Mouse (Mus musculus) layer of hippocampus, adult 11-12 months (tissue): ENCODE results near the gene Paqr5.
A peak's percentile ranks its signal among the peaks of the same experiment; 100 is the strongest.

Source experiments
- DNase-seq: peaks from one replicate; pipeline ENCODE4 v3.0.0; 2022; ENCODE audit warnings: low spot score

Gene Paqr5

DNA sequence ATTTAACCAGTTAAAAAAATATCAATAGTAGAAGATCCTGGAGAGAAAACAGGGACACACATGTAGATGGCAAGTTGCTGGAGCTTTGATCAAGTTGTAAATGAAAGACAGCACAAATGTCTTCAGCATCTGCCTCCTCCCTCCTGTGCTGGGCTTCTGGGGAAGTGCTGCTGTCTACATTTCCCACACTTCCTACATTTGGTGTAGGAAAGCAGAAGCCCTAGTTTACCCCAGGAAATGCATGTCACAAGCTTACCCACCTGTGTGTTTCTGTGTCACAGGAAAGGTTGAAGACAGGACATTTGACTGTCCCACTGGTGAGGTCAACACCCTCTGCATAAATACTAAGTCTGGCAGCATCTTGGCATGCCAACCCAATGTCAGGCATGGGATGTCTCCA is 71.9 kb downstream of the Paqr5 start:
- no peak for DNase-seq

GRCm38 (mm10) chr9:61952241-61952640 is 74.4 kb downstream of the Paqr5 start:
- DNase-seq = no peak

GRCm38 (mm10) chr9:61947402-61948346 is 79.0 kb downstream of the Paqr5 start:
- DNase-seq = peak; percentile 56

DNA sequence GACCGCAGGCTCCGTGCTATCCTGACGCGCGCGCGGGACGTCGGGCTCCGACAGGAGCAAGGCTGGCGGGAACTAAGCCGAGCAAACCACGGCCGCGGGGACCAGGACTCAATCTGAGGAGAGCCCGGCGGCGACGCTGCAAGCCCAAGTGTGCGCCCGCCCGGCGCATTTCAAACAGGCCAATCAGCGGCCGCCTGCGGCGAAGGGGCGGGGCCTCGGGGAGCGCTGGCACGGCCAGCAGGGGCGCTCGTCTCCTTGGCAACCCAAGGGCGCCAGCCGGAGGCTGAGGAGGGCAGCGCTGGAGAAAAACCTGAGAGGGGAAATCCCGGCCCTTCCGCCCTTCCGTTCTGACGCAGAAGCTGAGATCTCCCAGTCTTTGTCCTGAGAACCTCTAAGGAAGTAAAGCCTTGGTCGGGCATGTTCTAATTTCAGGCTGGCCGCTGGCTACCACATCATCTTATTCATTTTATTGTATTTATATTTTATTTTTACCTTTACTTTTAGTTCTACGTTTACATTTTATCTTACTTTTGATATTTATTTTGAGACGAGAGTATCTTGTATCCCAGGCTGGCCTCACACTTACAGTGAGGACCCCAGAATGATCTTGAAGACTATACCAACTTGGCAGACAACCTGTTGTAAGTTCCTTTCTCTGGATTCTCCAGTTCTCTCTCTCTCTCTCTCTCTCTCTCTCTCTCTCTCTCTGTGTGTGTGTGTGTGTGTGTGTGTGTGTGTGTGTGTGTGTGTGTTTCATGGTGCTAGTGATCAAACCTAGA is 79.8 kb downstream of the Paqr5 start, which contains the start of gene Kif23:
Gene Kif23 (minus strand): TSS at position 152 of the 779 bp plus-strand sequence.
- DNase-seq = peak; percentile 93

DNA sequence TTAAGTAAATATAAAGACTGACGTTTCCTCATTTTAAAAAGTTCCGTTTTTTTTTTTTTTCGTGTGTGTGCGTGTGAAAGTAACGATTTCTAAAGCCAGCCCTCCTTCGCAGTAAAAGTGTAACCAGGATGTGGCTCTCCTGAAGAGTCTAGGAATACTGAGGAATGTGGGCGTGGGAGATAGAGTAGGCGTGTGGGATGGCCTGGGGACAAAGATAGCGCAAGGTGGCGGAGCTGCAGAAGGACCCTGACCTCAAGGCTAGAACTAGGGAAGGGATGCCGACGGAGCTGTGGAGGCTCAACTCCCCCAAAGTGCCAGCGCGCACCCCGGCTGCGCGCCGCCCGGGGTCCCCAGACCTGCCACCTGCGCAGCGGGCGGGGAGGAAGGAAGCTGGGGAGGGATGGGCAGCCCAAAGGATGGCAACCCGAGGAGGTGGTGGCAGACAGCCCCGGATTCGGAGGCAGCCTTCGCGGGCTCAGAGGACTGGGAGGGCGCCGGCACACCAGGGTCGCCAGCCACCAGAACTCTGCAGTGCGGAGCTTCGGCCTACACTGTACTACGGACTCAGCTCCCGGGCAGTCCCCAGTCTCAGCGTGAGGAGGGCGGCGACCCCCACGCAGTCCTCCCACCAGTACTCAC is 80.6 kb downstream of the Paqr5 start:
- no peak for DNase-seq

- no peak for DNase-seq
These were observed 85.6 kb downstream of the Paqr5 start for GRCm38 (mm10) chr9:61941054-61941453.

- DNase-seq = no peak
These were observed 93.3 kb downstream of the Paqr5 start for GRCm38 (mm10) chr9:61933333-61933732.

- no peak for DNase-seq
These were observed 94.6 kb downstream of the Paqr5 start for GRCm38 (mm10) chr9:61932009-61932408.

DNA sequence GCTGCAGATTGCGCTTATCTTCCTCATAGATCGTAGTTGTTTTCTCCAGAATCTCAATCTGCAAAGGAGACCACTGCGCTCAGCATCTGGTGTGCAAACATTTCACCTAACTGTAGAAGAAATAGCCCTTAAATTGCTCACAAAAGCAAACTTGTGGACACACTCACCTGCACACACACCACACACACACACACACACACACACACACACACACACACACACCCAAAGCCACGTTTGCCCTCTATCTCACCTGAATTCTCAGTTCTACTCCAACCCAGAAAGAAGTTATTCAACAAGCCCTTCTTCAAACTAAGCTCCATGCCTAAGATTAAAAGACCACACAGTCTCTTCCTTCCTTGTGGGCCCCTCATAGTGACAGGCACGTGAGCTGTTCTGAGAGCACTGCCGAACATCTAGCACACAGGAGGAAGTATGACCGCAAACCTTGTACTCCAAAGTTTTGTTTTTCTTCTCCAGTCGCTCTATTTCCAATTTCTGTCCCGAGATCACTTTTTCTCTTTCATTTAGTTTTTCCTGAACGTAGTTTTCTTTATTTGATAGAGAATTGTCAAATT is 101.5 kb downstream of the Paqr5 start:
- DNase-seq = no peak

GRCm38 (mm10) chr9:61920331-61920730 is 106.3 kb downstream of the Paqr5 start:
- DNase-seq = no peak

DNA sequence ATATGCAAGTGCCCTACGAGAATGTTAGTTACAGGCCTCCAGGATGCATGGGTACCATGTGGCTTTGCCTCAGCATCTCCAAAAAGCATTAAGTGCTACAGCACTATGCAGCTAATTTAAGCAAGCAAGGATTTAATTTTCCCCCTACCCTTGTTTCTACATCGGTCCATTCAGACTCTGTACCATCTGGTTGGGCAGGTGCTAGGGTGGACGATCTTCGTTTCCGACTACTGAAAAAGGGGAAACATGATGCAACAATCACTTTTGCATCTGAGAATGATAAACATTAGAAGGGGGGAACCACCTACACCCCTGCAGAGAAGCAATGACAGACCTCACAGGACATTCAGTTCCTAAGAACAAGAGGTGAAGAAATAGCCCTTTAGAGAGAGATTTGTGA is 107.2 kb downstream of the Paqr5 start:
- no peak for DNase-seq

DNA sequence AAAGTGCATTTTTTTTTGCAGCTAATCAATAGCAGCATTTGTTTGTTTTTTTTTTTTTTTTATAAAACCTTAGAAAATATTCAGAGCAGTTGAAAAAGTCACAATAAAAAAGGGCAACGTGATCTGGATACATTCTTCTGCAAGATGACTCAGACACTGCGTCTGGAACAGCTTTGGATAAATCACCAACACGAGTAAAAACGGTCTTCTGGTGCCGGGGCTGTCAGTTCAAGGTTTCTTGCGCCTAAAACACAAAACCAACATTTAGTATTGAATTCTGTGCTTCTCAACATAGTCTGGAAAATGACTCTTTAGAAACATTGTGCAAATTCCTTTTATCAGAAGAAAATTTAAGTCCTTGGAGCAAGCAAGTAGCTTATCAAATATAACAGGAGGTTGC is 109.2 kb downstream of the Paqr5 start:
- no peak for DNase-seq

DNA sequence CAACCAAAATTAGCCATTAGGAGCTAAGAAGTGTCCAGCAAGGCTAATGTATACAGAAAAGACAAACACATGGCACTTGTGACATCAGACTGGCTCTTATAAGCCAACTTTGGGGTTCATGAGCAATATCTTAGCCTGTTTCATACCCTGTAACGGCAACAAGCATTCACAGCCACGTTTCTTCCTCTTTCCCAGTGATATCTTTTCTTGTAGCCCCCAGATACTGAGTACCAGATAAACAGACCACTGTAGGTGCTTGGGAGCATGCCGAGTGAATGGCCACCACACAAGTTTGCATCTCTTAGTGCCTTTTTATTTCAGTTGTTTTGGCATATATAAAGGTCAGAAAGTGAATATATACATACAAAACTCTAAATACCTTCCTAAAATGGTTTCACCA is 109.7 kb downstream of the Paqr5 start:
- DNase-seq = no peak

DNA sequence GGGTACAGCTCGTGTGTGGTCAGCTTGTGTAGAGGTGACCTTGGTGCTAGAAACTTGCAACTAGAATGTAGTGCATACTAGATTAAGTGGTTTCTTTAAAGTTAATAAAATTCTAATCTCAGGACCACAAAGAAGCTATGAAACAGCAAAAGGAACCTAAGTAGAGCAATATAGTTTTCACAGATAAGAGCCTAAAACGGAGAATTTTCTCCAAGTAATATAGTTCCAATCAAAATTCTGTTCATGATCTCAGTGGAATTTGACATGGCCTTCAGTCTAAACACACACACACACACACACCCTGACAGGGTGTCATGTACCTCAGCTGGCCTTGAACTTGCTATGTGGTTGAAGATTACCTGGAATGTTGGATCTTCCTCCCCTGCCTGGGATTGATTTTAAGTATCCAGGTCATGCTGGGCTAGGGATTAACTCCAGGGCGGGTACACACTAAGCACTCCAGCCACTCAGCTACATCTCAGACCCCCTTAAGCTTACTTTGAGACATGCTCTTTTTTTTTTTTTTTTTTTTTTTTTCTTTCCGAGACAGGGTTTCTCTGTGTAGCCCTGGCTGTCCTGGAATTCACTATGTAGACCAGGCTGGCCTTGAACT is 111.2 kb downstream of the Paqr5 start:
- DNase-seq = no peak

DNA sequence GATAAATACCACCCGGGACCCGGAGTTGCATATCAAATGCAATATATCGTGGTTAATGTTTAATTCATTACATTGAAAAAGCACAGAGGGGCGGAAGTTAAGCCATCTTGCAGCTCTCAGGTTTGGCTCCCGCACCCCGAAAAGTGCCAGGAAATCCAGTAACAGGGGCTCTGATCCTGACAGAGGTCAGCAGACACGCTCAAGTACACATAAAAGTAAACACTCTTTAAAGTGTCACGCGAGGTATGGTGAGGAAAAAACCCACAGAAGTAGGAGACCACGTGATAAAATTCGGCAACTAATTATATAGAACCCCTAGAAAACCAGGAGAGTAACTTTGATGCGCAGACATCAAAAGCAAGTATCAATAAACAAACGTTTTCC is 111.7 kb downstream of the Paqr5 start:
- no peak for DNase-seq

- DNase-seq = peak; percentile 96
These were observed 112.3 kb downstream of the Paqr5 start, which contains the start of gene Rplp1 for GRCm38 (mm10) chr9:61914203-61914916. Gene Rplp1, minus strand, starts transcription at chr9:61914542.

GRCm38 (mm10) chr9:61911300-61912128 is 115.1 kb downstream of the Paqr5 start:
- DNase-seq = no peak

GRCm38 (mm10) chr9:61910526-61911256 is 116.0 kb downstream of the Paqr5 start:
- DNase-seq = no peak

GRCm38 (mm10) chr9:61909633-61910032 is 117.0 kb downstream of the Paqr5 start:
- no peak for DNase-seq
